Mouse (Mus musculus): Measurements from ENCODE around the gene Eif1ax. TPM values are rescaled to one million over a fixed set of nuclear protein-coding genes. Genes with fewer than 3 reads are reported as not detected.

The Eif1ax gene
- 114 and 129 TPM in 2 replicates for polyA plus RNA-seq (2015; fragmentation: Nextera tagmentation; extraction: Ambion mirVana)

- peak within 1 kb of the TSS; percentile 68 for H3K9ac ChIP-seq (replicated peaks; ENCODE audit: low read depth, low read length)
- peak within 1 kb of the TSS; percentile 74 for H3K27ac ChIP-seq (ENCODE audit: low read length)
- peak; percentile 97 for ATAC-seq
- H3K4me3 ChIP-seq (replicated peaks; ENCODE audit: low read length), result peak within 1 kb of the TSS; percentile 75
- H3K9me3 ChIP-seq (ENCODE audit: control insufficient read depth, low read length), result no peaks in the 10 kb centered on the region
- no peaks in the 10 kb centered on the region for H3K36me3 ChIP-seq (ENCODE audit: control insufficient read depth, insufficient read depth)
- peak within 1 kb of the TSS; percentile 55 for H3K4me2 ChIP-seq (ENCODE audit: low read length)
- no peaks in the 10 kb centered on the region for H3K27me3 ChIP-seq (replicated peaks; ENCODE audit: control insufficient read depth, insufficient read depth, low read length)
- 18% methylated on average over 46 of the region's 76 CpGs for WGBS
- H3K4me1 ChIP-seq (replicated peaks; ENCODE audit: control insufficient read depth, insufficient read depth, low read length), result peaks cover 8% of the 10 kb centered on the region
Measured at GRCm38 (mm10) chrX:159371831-159372752, at the start of gene Eif1ax. Gene Eif1ax (plus strand): TSS chrX:159372178.

GRCm38 (mm10) chrX:159364506-159364905, 7.5 kb upstream of the Eif1ax start:
- Histone ChIP-seq H3K4me2 (ENCODE audit: low read length) (no peak overlapping the region), H3K4me1 (replicated peaks; ENCODE audit: control insufficient read depth, insufficient read depth, low read length) (no peaks in the 10 kb centered on the region), H3K9ac (replicated peaks; ENCODE audit: low read depth, low read length) (no peak overlapping the region), H3K4me3 (replicated peaks; ENCODE audit: low read length) (no peak overlapping the region), H3K27me3 (replicated peaks; ENCODE audit: control insufficient read depth, insufficient read depth, low read length) (no peaks in the 10 kb centered on the region), H3K27ac (ENCODE audit: low read length) (no peak overlapping the region), H3K36me3 (ENCODE audit: control insufficient read depth, insufficient read depth) (peaks cover 2% of the 10 kb centered on the region; the same call in 1 of the 2 replicates), H3K9me3 (ENCODE audit: control insufficient read depth, low read length) (no peaks in the 10 kb centered on the region)
- WGBS, result 94% methylated on average over 3 of the region's 3 CpGs
- ATAC-seq, result no peak

GRCm38 (mm10) chrX:159372753-159373144, 771 bp downstream of the Eif1ax start:
- ATAC-seq, result no peak
- Histone ChIP-seq H3K27me3 (replicated peaks; ENCODE audit: control insufficient read depth, insufficient read depth, low read length) (no peaks in the 10 kb centered on the region), H3K9me3 (ENCODE audit: control insufficient read depth, low read length) (no peaks in the 10 kb centered on the region), H3K27ac (ENCODE audit: low read length) (peak overlapping the region; percentile 74; the same call in 1 of the 2 replicates), H3K4me3 (replicated peaks; ENCODE audit: low read length) (peak overlapping the region; percentile 75), H3K36me3 (ENCODE audit: control insufficient read depth, insufficient read depth) (no peaks in the 10 kb centered on the region), H3K9ac (replicated peaks; ENCODE audit: low read depth, low read length) (peak overlapping the region; percentile 68), H3K4me1 (replicated peaks; ENCODE audit: control insufficient read depth, insufficient read depth, low read length) (peaks cover 8% of the 10 kb centered on the region), H3K4me2 (ENCODE audit: low read length) (peak overlapping the region; percentile 55)
- 20% methylated on average over 9 of the region's 9 CpGs for WGBS

- 63% methylated on average over 9 of the region's 9 CpGs for WGBS
- no peaks in the 10 kb centered on the region for H3K9me3 ChIP-seq (ENCODE audit: control insufficient read depth, low read length)
- H3K4me1 ChIP-seq (replicated peaks; ENCODE audit: control insufficient read depth, insufficient read depth, low read length), result no peaks in the 10 kb centered on the region
- H3K4me2 ChIP-seq (ENCODE audit: low read length), result no peak overlapping the region
- H3K27me3 ChIP-seq (replicated peaks; ENCODE audit: control insufficient read depth, insufficient read depth, low read length), result no peaks in the 10 kb centered on the region
- no peak overlapping the region for H3K27ac ChIP-seq (ENCODE audit: low read length)
- H3K4me3 ChIP-seq (replicated peaks; ENCODE audit: low read length), result no peak overlapping the region
- ATAC-seq, result no peak
- no peak overlapping the region for H3K9ac ChIP-seq (replicated peaks; ENCODE audit: low read depth, low read length)
- H3K36me3 ChIP-seq (ENCODE audit: control insufficient read depth, insufficient read depth), result no peaks in the 10 kb centered on the region
Measured at GRCm38 (mm10) chrX:159387105-159387504, 15.1 kb downstream of the Eif1ax start.

- Histone ChIP-seq H3K9ac (replicated peaks; ENCODE audit: low read depth, low read length) (no peak overlapping the region), H3K27me3 (replicated peaks; ENCODE audit: control insufficient read depth, insufficient read depth, low read length) (no peaks in the 10 kb centered on the region), H3K9me3 (ENCODE audit: control insufficient read depth, low read length) (no peaks in the 10 kb centered on the region), H3K27ac (ENCODE audit: low read length) (no peak overlapping the region), H3K4me2 (ENCODE audit: low read length) (no peak overlapping the region), H3K4me3 (replicated peaks; ENCODE audit: low read length) (no peak overlapping the region), H3K36me3 (ENCODE audit: control insufficient read depth, insufficient read depth) (no peaks in the 10 kb centered on the region), H3K4me1 (replicated peaks; ENCODE audit: control insufficient read depth, insufficient read depth, low read length) (no peaks in the 10 kb centered on the region)
- no peak for ATAC-seq
Measured at GRCm38 (mm10) chrX:159388953-159389352, 17.0 kb downstream of the Eif1ax start.

GRCm38 (mm10) chrX:159390347-159390962, 18.5 kb downstream of the Eif1ax start:
- no peaks in the 10 kb centered on the region for H3K36me3 ChIP-seq (ENCODE audit: control insufficient read depth, insufficient read depth)
- ATAC-seq, result no peak
- H3K4me3 ChIP-seq (replicated peaks; ENCODE audit: low read length), result no peak overlapping the region
- no peaks in the 10 kb centered on the region for H3K4me1 ChIP-seq (replicated peaks; ENCODE audit: control insufficient read depth, insufficient read depth, low read length)
- WGBS, result 78% methylated on average over 6 of the region's 6 CpGs
- H3K4me2 ChIP-seq (ENCODE audit: low read length), result no peak overlapping the region
- no peaks in the 10 kb centered on the region for H3K9me3 ChIP-seq (ENCODE audit: control insufficient read depth, low read length)
- no peak overlapping the region for H3K27ac ChIP-seq (ENCODE audit: low read length)
- no peak overlapping the region for H3K9ac ChIP-seq (replicated peaks; ENCODE audit: low read depth, low read length)
- no peaks in the 10 kb centered on the region for H3K27me3 ChIP-seq (replicated peaks; ENCODE audit: control insufficient read depth, insufficient read depth, low read length)

- ATAC-seq, result no peak
- 89% methylated on average over 3 of the region's 3 CpGs for WGBS
- H3K4me2 ChIP-seq (ENCODE audit: low read length), result no peak overlapping the region
Measured at GRCm38 (mm10) chrX:159391239-159391638, 19.3 kb downstream of the Eif1ax start.

GRCm38 (mm10) chrX:159409253-159409652, 37.3 kb downstream of the Eif1ax start:
- Histone ChIP-seq H3K27me3 (replicated peaks; ENCODE audit: control insufficient read depth, insufficient read depth, low read length) (no peaks in the 10 kb centered on the region), H3K4me3 (replicated peaks; ENCODE audit: low read length) (no peak overlapping the region), H3K27ac (ENCODE audit: low read length) (no peak overlapping the region), H3K9ac (replicated peaks; ENCODE audit: low read depth, low read length) (no peak overlapping the region), H3K9me3 (ENCODE audit: control insufficient read depth, low read length) (no peaks in the 10 kb centered on the region), H3K36me3 (ENCODE audit: control insufficient read depth, insufficient read depth) (no peaks in the 10 kb centered on the region), H3K4me1 (replicated peaks; ENCODE audit: control insufficient read depth, insufficient read depth, low read length) (no peaks in the 10 kb centered on the region), H3K4me2 (ENCODE audit: low read length) (no peak overlapping the region)
- no peak for ATAC-seq
- WGBS, result 33% methylated on average over 4 of the region's 4 CpGs

More at GRCm38 (mm10) chrX:159391239-159391638, 19.3 kb downstream of the Eif1ax start:
- H3K36me3 ChIP-seq (ENCODE audit: control insufficient read depth, insufficient read depth), result no peaks in the 10 kb centered on the region
- H3K9ac ChIP-seq (replicated peaks; ENCODE audit: low read depth, low read length), result no peak overlapping the region
- H3K9me3 ChIP-seq (ENCODE audit: control insufficient read depth, low read length), result no peaks in the 10 kb centered on the region
- H3K4me3 ChIP-seq (replicated peaks; ENCODE audit: low read length), result no peak overlapping the region
- no peak overlapping the region for H3K27ac ChIP-seq (ENCODE audit: low read length)
- no peaks in the 10 kb centered on the region for H3K4me1 ChIP-seq (replicated peaks; ENCODE audit: control insufficient read depth, insufficient read depth, low read length)
- no peaks in the 10 kb centered on the region for H3K27me3 ChIP-seq (replicated peaks; ENCODE audit: control insufficient read depth, insufficient read depth, low read length)

GRCm38 (mm10) chrX:159414130-159414828, 42.3 kb downstream of the Eif1ax start, which contains the start of gene Map7d2:
Gene Map7d2 (plus strand): TSS chrX:159414572.
- Histone ChIP-seq H3K27me3 (replicated peaks; ENCODE audit: control insufficient read depth, insufficient read depth, low read length) (no peaks in the 10 kb centered on the region), H3K36me3 (ENCODE audit: control insufficient read depth, insufficient read depth) (no peaks in the 10 kb centered on the region), H3K27ac (ENCODE audit: low read length) (peak within 1 kb of the TSS; percentile 18; the same call in 1 of the 2 replicates), H3K4me3 (replicated peaks; ENCODE audit: low read length) (peak within 1 kb of the TSS; percentile 66), H3K9ac (replicated peaks; ENCODE audit: low read depth, low read length) (peak within 1 kb of the TSS; percentile 63), H3K4me2 (ENCODE audit: low read length) (peak within 1 kb of the TSS; percentile 61), H3K9me3 (ENCODE audit: control insufficient read depth, low read length) (no peaks in the 10 kb centered on the region), H3K4me1 (replicated peaks; ENCODE audit: control insufficient read depth, insufficient read depth, low read length) (peaks cover 2% of the 10 kb centered on the region; the same call in 1 of the 2 replicates)
- ATAC-seq, result peak; percentile 93
- WGBS, result 14% methylated on average over 33 of the region's 83 CpGs

All from forebrain, embryonic 16.5 days (tissue).